Mouse (Mus musculus): Measurements from ENCODE around the gene Ksr1. TPM values are rescaled to one million over a fixed set of nuclear protein-coding genes. Genes with fewer than 3 reads are reported as not detected.

Gene Ksr1
- polyA plus RNA-seq, 1 experiment from 2014 or later = 2.1 TPM

DNA sequence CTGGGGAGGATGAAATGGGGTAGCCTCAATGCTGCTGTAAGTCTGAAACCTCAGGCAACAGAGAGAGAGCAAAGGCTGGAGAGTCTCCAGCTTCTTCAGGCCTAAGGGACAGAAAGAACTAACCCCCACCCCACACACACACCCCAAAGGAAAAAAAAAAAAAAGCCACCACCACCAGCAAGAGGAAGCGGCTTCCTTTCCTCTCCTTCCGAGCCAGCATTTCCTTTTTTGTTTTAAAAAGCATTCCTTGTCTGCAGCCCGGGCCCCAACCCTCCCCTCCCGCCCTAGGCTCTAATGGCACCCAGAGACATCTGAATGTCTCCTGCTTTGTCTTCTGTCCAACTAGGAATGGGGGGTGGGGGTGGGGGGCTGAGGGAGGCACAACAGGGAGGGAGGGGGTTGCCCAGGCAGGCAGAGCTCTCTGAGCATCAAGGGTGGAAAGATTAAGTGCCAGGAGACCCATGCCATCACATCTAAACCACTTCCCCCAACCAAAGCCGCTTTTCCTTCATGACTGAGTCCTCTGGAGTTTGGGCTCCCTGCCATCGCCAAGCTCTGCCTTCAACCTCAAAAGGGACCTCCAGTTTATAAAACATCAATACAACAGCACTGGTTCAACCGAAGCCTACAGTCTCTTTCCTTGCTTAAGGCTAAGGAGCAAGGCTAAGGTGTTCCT lies 10.4 kb downstream of the Ksr1 start:
- Histone ChIP-seq H3K9ac (no peak overlapping the region), H3K4me3 (replicated peaks) (no peak overlapping the region), H3K4me2 (no peak overlapping the region; the same call in 1 of the 2 replicates), H3K4me1 (replicated peaks) (peaks cover 31% of the 10 kb centered on the region), H3K36me3 (replicated peaks) (no peaks in the 10 kb centered on the region), H3K27me3 (no peaks in the 10 kb centered on the region), H3K9me3 (replicated peaks) (no peaks in the 10 kb centered on the region), H3K27ac (replicated peaks) (no peak overlapping the region)
- 47% methylated on average over 7 of the region's 7 CpGs for WGBS (ENCODE audit: insufficient replicate concordance)
- no peak for ATAC-seq (ENCODE audit: insufficient read depth)

DNA sequence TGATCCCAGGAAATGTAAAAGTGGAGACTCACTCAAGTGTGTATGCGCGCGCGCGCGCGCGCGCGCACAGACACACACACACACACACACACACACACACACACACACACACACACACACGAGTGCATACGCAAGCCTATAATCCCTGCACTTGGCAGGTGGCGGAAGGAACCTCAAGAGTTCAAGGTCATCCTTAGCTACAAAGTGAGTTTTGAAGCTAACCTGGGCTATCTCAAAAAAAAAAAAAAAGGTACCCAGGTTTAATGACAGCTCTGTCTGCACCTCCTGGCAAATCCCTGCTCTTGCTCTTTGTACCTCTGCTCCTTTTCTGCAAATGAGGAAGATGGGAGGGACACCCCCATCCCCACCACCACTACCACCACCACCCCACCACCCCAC lies 11.1 kb downstream of the Ksr1 start:
- H3K9me3 ChIP-seq (replicated peaks) = no peaks in the 10 kb centered on the region
- H3K36me3 ChIP-seq (replicated peaks) = no peaks in the 10 kb centered on the region
- H3K4me3 ChIP-seq (replicated peaks) = no peak overlapping the region
- no peaks in the 10 kb centered on the region for H3K27me3 ChIP-seq
- H3K4me2 ChIP-seq = no peak overlapping the region
- peaks cover 28% of the 10 kb centered on the region for H3K4me1 ChIP-seq (replicated peaks)
- no peak overlapping the region for H3K27ac ChIP-seq (replicated peaks)
- H3K9ac ChIP-seq = no peak overlapping the region
- ATAC-seq (ENCODE audit: insufficient read depth) = no peak
- WGBS (ENCODE audit: insufficient replicate concordance) = 92% methylated on average over 13 of the region's 13 CpGs

DNA sequence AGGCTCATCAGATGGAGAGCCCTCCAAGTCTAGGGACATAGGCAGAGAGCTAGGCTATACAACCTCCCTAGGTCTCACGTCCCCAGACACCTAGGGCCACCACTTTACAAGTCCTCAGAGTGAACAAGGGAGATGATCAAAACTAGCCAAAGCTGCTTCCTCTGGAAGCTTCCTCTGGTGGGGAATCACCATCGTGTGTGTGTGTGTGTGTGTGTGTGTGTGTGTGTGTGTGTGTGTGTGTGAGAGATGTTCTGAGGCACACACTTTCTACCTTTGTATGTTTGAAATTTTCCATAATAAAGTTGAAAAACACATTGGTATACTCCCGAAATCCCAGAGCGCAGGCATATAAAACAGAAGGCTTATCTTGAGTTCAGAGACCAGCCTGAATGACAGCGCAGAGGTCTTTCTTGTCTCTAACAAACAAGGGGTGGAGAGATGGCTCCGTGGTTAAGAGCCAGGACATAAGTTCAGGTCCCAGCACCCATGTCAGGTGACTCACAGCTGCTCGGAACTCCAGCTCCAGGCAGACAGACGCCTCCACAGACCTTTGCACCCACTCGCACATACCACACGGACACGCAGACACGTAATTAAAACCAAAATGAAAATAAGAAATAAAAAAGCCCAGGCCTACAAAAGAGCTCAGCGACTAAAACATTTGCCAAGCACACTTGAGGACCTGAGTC lies 11.6 kb downstream of the Ksr1 start:
- no peak overlapping the region for H3K4me2 ChIP-seq
- ATAC-seq (ENCODE audit: insufficient read depth) = no peak
- H3K4me3 ChIP-seq (replicated peaks) = no peak overlapping the region
- H3K9me3 ChIP-seq (replicated peaks) = no peaks in the 10 kb centered on the region
- H3K9ac ChIP-seq = no peak overlapping the region
- H3K36me3 ChIP-seq (replicated peaks) = no peaks in the 10 kb centered on the region
- H3K4me1 ChIP-seq (replicated peaks) = peaks cover 27% of the 10 kb centered on the region
- 48% methylated on average over 13 of the region's 13 CpGs for WGBS (ENCODE audit: insufficient replicate concordance)
- no peak overlapping the region for H3K27ac ChIP-seq (replicated peaks)
- no peaks in the 10 kb centered on the region for H3K27me3 ChIP-seq

DNA sequence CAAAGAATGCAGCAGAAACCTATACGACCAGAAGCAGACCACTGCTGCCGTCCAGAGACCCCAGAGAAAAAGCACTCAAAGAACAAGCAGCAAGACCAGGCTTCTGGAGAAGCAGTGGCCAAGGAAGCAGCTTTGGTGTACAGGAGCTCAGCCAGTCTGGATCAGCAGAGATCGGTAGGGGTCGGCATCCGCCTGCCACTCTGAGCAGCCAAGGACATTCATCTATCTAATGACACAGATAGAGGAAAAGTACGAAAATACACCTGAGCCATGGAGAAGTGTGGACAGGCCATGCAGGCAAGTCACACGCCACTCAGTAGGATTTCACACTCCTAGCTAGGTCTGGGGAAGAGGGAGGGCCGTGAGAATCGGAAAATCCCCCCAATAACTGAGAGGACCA lies 12.2 kb downstream of the Ksr1 start:
- ATAC-seq (ENCODE audit: insufficient read depth) = no peak
- H3K9me3 ChIP-seq (replicated peaks) = no peaks in the 10 kb centered on the region
- H3K27ac ChIP-seq (replicated peaks) = no peak overlapping the region
- no peaks in the 10 kb centered on the region for H3K36me3 ChIP-seq (replicated peaks)
- no peak overlapping the region for H3K4me2 ChIP-seq
- no peak overlapping the region for H3K9ac ChIP-seq
- H3K27me3 ChIP-seq = no peaks in the 10 kb centered on the region
- H3K4me3 ChIP-seq (replicated peaks) = no peak overlapping the region
- 65% methylated on average over 9 of the region's 9 CpGs for WGBS (ENCODE audit: insufficient replicate concordance)
- H3K4me1 ChIP-seq (replicated peaks) = peaks cover 29% of the 10 kb centered on the region

DNA sequence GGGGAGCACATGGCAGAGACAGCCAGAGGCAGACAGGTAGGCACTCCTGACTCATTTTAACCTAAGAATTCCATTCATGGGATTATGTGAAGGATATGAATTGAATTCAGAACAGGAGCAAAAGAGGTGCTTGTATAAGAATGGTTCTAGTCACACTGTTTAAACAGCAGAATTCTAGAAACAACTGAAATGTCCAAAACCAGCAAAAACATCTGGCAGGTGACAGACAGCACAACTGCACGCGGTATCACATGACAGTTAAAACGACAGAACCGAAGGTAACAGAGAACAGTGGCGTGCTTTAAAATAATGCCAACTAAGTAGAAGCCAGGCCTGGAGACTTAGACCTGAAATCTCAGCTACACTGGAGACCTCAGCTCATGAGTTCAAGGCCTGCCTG lies 13.2 kb downstream of the Ksr1 start:
- H3K27ac ChIP-seq (replicated peaks) = no peak overlapping the region
- H3K9me3 ChIP-seq (replicated peaks) = no peaks in the 10 kb centered on the region
- 76% methylated on average over 5 of the region's 5 CpGs for WGBS (ENCODE audit: insufficient replicate concordance)
- H3K4me2 ChIP-seq = no peak overlapping the region
- no peak for ATAC-seq (ENCODE audit: insufficient read depth)
- no peaks in the 10 kb centered on the region for H3K36me3 ChIP-seq (replicated peaks)
- H3K4me3 ChIP-seq (replicated peaks) = no peak overlapping the region
- peaks cover 32% of the 10 kb centered on the region for H3K4me1 ChIP-seq (replicated peaks)
- no peaks in the 10 kb centered on the region for H3K27me3 ChIP-seq
- no peak overlapping the region for H3K9ac ChIP-seq

DNA sequence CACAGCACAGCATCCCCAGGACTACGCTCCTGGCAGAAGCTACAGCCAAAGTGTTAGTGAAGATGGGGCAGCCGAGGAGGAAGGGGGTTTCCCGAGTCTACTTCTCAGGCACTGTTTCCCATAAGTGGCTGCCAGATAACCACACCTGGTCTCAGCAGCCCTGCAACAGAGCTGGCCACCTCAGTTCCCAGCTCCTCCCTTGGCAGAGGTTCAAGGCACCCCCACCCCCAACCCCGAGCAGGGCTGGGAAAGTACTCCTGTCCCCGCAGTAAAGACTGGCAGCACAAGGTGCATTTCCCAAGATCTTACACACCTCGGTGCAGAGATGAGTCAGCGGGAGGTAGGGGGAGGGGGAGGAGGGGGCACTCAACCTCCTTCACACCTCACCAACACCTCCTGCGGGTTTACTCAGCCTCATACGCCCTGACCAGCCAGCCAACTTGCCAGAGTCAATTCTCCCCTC lies 14.2 kb downstream of the Ksr1 start:
- no peak overlapping the region for H3K27ac ChIP-seq (replicated peaks)
- H3K9ac ChIP-seq = no peak overlapping the region
- no peak overlapping the region for H3K4me2 ChIP-seq
- H3K4me1 ChIP-seq (replicated peaks) = peaks cover 32% of the 10 kb centered on the region
- no peak for ATAC-seq (ENCODE audit: insufficient read depth)
- H3K9me3 ChIP-seq (replicated peaks) = no peaks in the 10 kb centered on the region
- no peaks in the 10 kb centered on the region for H3K36me3 ChIP-seq (replicated peaks)
- no peaks in the 10 kb centered on the region for H3K27me3 ChIP-seq
- H3K4me3 ChIP-seq (replicated peaks) = no peak overlapping the region
- WGBS (ENCODE audit: insufficient replicate concordance) = 60% methylated on average over 9 of the region's 9 CpGs

DNA sequence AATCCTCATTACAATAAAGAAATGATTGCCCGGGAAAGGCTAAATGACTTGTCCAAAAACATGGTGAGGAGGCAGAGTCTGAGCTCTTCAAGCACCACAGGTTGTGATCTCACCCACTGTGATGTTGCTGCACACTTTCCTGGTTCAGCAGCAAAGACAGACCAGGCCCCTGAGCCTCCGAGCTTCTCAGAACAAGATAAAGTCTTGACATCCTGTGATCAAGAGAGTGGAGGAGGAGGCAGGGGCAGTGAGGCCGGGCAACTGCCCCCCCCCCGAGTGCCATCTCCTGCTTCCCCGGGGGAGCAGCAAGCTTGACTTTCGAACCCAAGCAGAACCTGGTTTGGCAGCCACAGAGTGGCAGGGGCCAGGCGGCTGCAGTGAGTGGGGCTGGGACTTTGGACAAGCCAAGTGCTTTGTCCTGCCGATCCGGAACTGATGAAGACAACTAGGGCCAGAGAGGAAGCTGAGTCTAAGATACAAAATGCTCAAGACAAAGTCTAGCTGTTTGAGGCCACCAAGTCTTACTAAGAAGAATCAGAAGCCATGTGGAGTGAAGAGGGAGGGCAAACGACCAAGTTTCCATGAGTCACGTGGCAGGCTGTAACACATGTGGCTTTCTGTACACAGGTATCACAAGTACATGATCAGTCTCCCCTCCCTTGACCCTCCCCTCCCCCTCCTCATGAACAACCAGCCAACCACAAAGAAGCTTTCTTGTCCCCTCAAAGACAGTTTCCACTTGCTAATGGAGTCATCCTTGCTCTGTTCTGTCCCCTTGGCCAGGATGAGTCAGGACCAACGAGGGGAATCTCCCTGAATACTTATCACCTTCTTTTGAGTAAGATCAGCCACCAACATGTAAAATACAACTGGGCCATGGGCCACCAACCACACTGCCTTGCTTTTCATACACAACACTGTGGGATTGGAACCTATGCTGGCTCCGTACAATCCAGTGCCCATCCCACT lies 16.5 kb downstream of the Ksr1 start:
- Histone ChIP-seq H3K9me3 (replicated peaks) (no peaks in the 10 kb centered on the region), H3K4me1 (replicated peaks) (peaks cover 23% of the 10 kb centered on the region), H3K9ac (no peak overlapping the region), H3K4me3 (replicated peaks) (no peak overlapping the region), H3K27ac (replicated peaks) (no peak overlapping the region), H3K27me3 (no peaks in the 10 kb centered on the region), H3K4me2 (no peak overlapping the region), H3K36me3 (replicated peaks) (no peaks in the 10 kb centered on the region)
- ATAC-seq (ENCODE audit: insufficient read depth) = no peak
- WGBS (ENCODE audit: insufficient replicate concordance) = 35% methylated on average over 13 of the region's 13 CpGs

DNA sequence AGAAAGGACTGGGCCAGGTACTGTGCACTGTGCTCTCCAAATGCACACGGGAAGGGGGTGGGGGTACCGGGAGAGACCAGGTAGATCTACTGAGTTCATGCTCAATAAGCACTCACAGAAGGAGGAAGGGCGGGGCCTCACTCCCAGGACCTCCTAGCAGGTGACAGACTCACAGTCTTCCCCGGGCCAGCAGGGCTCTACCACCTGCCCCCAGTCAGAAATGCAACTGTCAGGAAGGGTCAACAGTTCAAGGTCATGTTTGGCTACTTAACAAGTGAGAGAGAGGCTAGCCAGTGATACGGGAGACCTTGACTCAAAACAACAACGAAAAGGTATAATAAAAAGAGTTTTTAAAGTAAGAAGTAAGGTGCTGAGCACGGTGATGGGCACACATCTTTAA lies 18.0 kb downstream of the Ksr1 start:
- H3K27ac ChIP-seq (replicated peaks) = no peak overlapping the region
- no peaks in the 10 kb centered on the region for H3K36me3 ChIP-seq (replicated peaks)
- 76% methylated on average over 7 of the region's 7 CpGs for WGBS (ENCODE audit: insufficient replicate concordance)
- no peaks in the 10 kb centered on the region for H3K27me3 ChIP-seq
- no peaks in the 10 kb centered on the region for H3K9me3 ChIP-seq (replicated peaks)
- peaks cover 16% of the 10 kb centered on the region; the same call in 1 of the 2 replicates for H3K4me1 ChIP-seq (replicated peaks)
- no peak overlapping the region for H3K4me2 ChIP-seq
- no peak overlapping the region for H3K9ac ChIP-seq
- no peak for ATAC-seq (ENCODE audit: insufficient read depth)
- H3K4me3 ChIP-seq (replicated peaks) = no peak overlapping the region

DNA sequence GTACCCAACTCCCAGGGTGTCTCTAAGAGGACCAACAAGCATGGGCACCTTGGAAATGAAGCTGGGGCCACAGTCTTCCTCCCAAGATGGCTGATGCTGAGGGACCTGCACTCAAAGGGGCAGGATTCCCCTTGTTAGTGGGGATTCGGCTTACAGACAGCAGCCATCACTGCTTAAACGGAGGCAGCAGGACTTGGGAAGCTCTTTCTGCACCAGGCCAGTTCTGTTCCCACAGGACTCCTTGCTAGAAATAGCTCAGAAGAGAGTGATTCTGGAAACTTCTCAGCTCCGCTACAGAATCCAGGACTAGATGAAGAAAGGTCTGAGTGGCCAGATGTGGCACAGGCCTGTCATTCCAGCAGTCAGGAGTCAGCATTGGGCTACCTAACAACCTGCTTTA lies 19.2 kb downstream of the Ksr1 start:
- no peak overlapping the region for H3K9ac ChIP-seq
- no peak for ATAC-seq (ENCODE audit: insufficient read depth)
- H3K36me3 ChIP-seq (replicated peaks) = no peaks in the 10 kb centered on the region

DNA sequence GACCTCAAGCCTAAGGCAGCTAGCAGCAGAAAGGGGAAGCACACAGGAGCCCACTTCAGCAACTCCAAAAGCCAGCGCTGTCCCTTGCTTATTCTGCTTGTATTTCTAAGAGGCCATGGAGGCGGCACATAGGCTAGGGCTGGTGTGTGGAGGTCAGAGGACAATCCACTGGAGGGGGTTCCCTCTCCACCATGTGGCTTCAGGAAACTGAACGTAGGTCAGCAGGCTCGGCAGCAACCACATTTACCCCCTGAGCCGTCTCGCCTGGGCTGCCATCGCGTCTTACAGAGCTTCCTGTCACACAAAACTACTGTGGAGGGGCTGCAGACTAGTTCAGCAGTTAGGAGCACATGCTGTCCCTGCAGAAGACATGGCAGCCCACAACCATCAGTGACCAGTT lies 20.4 kb downstream of the Ksr1 start:
- no peaks in the 10 kb centered on the region for H3K36me3 ChIP-seq (replicated peaks)
- H3K9ac ChIP-seq = no peak overlapping the region
- H3K9me3 ChIP-seq (replicated peaks) = no peaks in the 10 kb centered on the region
- no peak overlapping the region for H3K27ac ChIP-seq (replicated peaks)
- no peak for ATAC-seq (ENCODE audit: insufficient read depth)
- WGBS (ENCODE audit: insufficient replicate concordance) = 22% methylated on average over 8 of the region's 8 CpGs
- no peak overlapping the region for H3K4me3 ChIP-seq (replicated peaks)
- H3K4me2 ChIP-seq = no peak overlapping the region; the same call in 1 of the 2 replicates
- no peaks in the 10 kb centered on the region for H3K27me3 ChIP-seq
- H3K4me1 ChIP-seq (replicated peaks) = peaks cover 26% of the 10 kb centered on the region

More for the DNA sequence above, 19.2 kb downstream of the Ksr1 start:
- no peaks in the 10 kb centered on the region for H3K9me3 ChIP-seq (replicated peaks)
- H3K4me1 ChIP-seq (replicated peaks) = peaks cover 18% of the 10 kb centered on the region
- H3K27ac ChIP-seq (replicated peaks) = no peak overlapping the region
- no peak overlapping the region for H3K4me2 ChIP-seq
- WGBS (ENCODE audit: insufficient replicate concordance) = 58% methylated on average over 3 of the region's 3 CpGs
- no peaks in the 10 kb centered on the region for H3K27me3 ChIP-seq
- H3K4me3 ChIP-seq (replicated peaks) = no peak overlapping the region

DNA sequence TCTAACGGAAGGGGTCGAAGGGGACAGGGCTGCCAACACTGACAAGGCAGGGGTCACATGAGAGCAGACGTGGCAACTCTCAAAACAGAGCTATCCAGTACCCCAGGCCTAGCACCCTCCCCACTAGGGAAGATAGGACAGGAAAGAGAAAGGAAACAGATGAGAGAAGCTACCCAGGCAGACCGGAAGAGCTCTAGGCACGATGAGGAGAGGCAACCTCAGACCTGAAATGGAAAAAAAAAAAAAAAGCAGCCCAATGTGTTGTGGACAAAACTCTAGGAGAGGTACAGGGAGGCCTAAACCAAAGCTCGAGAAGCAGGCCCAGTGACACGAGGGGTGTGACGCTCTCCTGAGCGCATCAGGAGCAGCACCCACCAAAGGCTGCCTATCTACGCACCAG lies 23.7 kb downstream of the Ksr1 start:
- Histone ChIP-seq H3K27ac (replicated peaks) (no peak overlapping the region), H3K9ac (no peak overlapping the region), H3K4me2 (no peak overlapping the region), H3K4me1 (replicated peaks) (peaks cover 21% of the 10 kb centered on the region), H3K36me3 (replicated peaks) (no peaks in the 10 kb centered on the region), H3K4me3 (replicated peaks) (no peak overlapping the region), H3K27me3 (no peaks in the 10 kb centered on the region), H3K9me3 (replicated peaks) (no peaks in the 10 kb centered on the region)
- no peak for ATAC-seq (ENCODE audit: insufficient read depth)
- WGBS (ENCODE audit: insufficient replicate concordance) = 34% methylated on average over 10 of the region's 10 CpGs

Data from liver, embryonic 15.5 days (tissue).